Mouse (Mus musculus) intestine, embryonic 14.5 days (tissue): ENCODE measurements around the gene Desi2. TPM values are rescaled to one million over a fixed set of nuclear protein-coding genes. Genes with fewer than 3 reads are reported as not detected.
"Not testable (repeated sequence)": the region's sequence is repeated elsewhere in the genome, so short reads cannot be mapped to it uniquely, and the experiment has no call there.

Experiments used
- ATAC-seq: fragments of 200-750 bp; cut with Nextera tagmentation; replicated peaks from 2 replicates; pipeline ENCODE4 v1.8.0; 2017; ENCODE audit warnings: low read depth, moderate number of reproducible peaks, moderate TSS enrichment, moderate library complexity; ENCODE audit not compliant: low FRiP score, low TSS enrichment
- DNase-seq: peaks from one replicate; pipeline ENCODE4 v3.0.0-alpha.2; 2018; ENCODE audit warnings: low spot score
- H3K27ac ChIP-seq: fragments of 300-500 bp; sonication (generic); 2 replicates; pipeline ENCODE4 v1.5.1; 2014; ENCODE audit warnings: low read depth, mild to moderate bottlenecking, control low read depth
- H3K27me3 ChIP-seq: fragments of 300-500 bp; sonication (generic); replicated peaks from 2 replicates; pipeline ENCODE4 v1.6.1; 2014; ENCODE audit warnings: low read length, control low read depth; ENCODE audit not compliant: control insufficient read depth, insufficient read depth
- H3K36me3 ChIP-seq: fragments of 300-500 bp; sonication (generic); 2 replicates; pipeline ENCODE4 v1.6.1; 2014; ENCODE audit warnings: low read length, control low read depth; ENCODE audit not compliant: control insufficient read depth, insufficient read depth
- H3K4me1 ChIP-seq: fragments of 300-500 bp; sonication (generic); replicated peaks from 2 replicates; pipeline ENCODE4 v1.6.1; 2014; ENCODE audit warnings: low read length, control low read depth, mixed read lengths; ENCODE audit not compliant: control insufficient read depth, insufficient read depth
- H3K4me2 ChIP-seq: fragments of 300-500 bp; sonication (generic); 2 replicates; pipeline ENCODE4 v1.6.1; 2014; ENCODE audit warnings: low read length
- H3K4me3 ChIP-seq: fragments of 300-500 bp; sonication (generic); 2 replicates; pipeline ENCODE4 v1.5.1; 2014; ENCODE audit warnings: low read depth, low read length, control low read depth, mixed read lengths
- H3K9ac ChIP-seq: fragments of 300-500 bp; sonication (generic); 2 replicates; pipeline ENCODE4 v1.6.1; 2014; ENCODE audit warnings: mild to moderate bottlenecking, low read length
- H3K9me3 ChIP-seq: fragments of 300-500 bp; sonication (generic); 2 replicates; pipeline ENCODE4 v1.6.1; 2016; ENCODE audit warnings: low read length, control low read depth; ENCODE audit not compliant: control insufficient read depth
- WGBS: fragments of 180-500 bp; shearing (Covaris S2); extraction: QIAGEN DNeasy Blood & Tissue Kit; methylation state at CpG from one replicate; pipeline ENCODE4 v1.1.7; 2014; 5-methylcytosine and 5-hydroxymethylcytosine counted together
- polyA plus RNA-seq: library from polyadenylated mRNA; unstranded; fragments of >200 nt; fragmentation: Nextera tagmentation; extraction: Ambion mirVana; gene quantifications from 2 replicates; pipeline ENCODE4 v1.2.1, GENCODE M21; 2014

Gene Desi2
- polyA plus RNA-seq, 1 experiment from 2014 or later: 23.4 TPM

DNA sequence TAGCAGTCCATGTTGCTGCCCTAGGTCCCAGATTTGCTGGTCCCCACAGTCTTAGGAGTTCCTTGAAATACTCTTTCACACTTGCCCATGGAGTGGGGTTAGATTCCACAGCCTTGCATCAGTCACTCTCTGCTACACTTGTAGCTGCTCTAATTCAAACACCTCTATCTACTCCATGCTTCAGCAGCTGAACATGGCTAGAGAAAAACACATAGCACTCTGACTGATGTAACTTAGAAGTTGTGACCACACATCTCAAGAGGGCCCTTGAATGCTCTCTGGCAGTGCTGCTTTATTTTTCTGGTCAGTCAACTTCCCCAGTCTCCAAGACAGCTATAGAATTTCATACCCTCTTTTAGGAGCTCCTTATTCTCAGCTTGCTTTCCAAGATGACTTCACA is 22.7 kb downstream of the Desi2 start:
- DNase-seq: no peak
- no peaks in the 10 kb centered on the region for H3K36me3 ChIP-seq
- H3K9me3 ChIP-seq: no peaks in the 10 kb centered on the region
- no peak overlapping the region for H3K4me2 ChIP-seq
- no peaks in the 10 kb centered on the region for H3K4me1 ChIP-seq
- no peaks in the 10 kb centered on the region for H3K27me3 ChIP-seq
- no peak overlapping the region for H3K9ac ChIP-seq
- H3K4me3 ChIP-seq: no peak overlapping the region
- no peak overlapping the region for H3K27ac ChIP-seq
- no peak for ATAC-seq

DNA sequence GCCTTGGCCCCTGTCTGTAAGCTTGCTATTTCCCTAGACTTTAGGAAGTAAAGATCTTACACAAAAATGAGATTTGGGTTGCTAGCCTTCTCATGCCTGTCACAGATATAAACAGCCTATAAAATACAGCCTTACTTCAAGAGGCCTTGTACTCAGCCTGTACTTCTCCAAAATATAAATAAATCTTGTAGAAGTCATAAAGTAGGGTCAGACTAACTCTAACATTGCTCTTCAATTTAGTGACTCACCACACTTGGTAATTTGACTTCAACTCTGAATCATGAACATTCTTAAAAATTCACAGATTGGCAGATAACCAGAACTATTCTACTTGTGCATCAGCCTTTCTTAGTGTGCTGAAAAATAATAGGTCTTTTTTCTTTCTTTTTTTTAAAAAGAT is 29.9 kb downstream of the Desi2 start:
- DNase-seq (no peak), ATAC-seq (no peak)
- no peak overlapping the region for H3K27ac ChIP-seq
- no peaks in the 10 kb centered on the region for H3K27me3 ChIP-seq
- H3K36me3 ChIP-seq: no peaks in the 10 kb centered on the region
- no peaks in the 10 kb centered on the region; the same call in 1 of the 2 replicates for H3K4me1 ChIP-seq
- no peak overlapping the region for H3K4me2 ChIP-seq
- no peak overlapping the region for H3K9ac ChIP-seq
- no peaks in the 10 kb centered on the region for H3K9me3 ChIP-seq
- H3K4me3 ChIP-seq: no peak overlapping the region

DNA sequence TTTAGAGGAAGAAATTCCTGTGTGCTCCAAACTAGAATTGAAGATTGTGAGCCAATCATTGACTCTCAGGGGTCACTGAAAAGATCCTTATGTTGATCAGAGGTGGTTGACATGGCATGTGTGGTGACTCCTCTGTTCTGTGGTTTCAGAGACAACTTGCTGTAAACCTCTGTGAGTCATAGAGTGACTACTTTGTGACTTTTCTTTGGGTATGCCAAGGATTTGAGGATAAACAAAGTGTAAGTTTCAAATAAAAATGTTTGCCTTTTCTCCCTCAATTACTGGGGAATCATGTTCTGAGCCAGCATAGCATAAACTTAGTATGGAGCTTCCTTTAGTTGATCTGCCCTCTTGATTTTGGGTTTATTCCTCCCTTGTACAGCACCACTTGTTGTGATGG is 31.1 kb downstream of the Desi2 start:
- Histone ChIP-seq H3K27me3 (no peaks in the 10 kb centered on the region), H3K27ac (no peak overlapping the region), H3K4me3 (no peak overlapping the region), H3K4me1 (no peaks in the 10 kb centered on the region; the same call in 1 of the 2 replicates), H3K4me2 (no peak overlapping the region), H3K9me3 (no peaks in the 10 kb centered on the region), H3K9ac (no peak overlapping the region), H3K36me3 (no peaks in the 10 kb centered on the region)
- ATAC-seq (no peak), DNase-seq (no peak)

DNA sequence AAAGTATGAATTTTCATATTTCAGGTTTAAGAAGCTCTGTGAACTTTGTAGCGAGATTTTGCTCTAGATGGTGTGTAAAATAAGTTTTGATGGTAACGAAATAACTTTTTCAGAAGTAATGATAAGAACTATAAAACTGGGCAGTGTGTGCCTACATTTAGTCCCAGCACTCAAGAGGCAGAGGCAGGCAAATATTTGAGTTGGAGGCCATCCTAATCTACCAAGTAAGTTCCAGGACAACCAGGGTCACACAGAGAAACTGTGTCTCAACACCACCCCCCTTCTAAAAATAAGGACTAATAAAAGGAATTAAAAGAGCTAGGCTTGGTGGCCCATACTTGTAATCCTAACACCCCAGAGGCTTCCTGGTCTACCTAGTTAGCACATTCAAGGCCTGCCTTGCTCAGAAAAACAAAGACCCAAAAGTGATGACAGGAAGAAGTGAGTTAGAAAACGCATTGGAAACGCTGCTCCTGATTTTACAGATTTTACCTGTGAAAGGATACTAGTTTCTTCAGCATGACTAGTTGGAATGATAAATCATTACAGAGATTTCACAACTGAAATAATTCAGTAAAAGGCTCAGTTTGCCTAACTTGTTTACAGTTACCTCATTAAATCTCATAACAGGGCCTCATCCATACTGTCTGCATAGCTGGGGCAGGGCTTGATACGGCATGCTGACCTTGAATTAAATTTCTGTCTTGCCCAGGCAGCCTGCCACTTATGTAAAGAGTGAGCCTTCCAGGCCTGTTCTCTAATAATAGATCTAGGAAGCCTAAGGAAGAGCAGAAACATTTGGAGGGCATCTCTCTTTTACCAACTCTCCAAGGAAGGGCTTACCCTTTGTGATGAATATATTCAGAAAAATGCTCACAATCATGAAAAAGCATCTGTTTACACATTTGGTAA is 32.2 kb downstream of the Desi2 start:
- DNase-seq (no peak), ATAC-seq (no peak)
- Histone ChIP-seq H3K4me3 (no peak overlapping the region), H3K9me3 (peaks cover under 1% of the 10 kb centered on the region; the same call in 1 of the 2 replicates), H3K27ac (no peak overlapping the region), H3K36me3 (no peaks in the 10 kb centered on the region), H3K4me1 (no peaks in the 10 kb centered on the region; the same call in 1 of the 2 replicates), H3K27me3 (no peaks in the 10 kb centered on the region), H3K9ac (no peak overlapping the region), H3K4me2 (no peak overlapping the region)
- WGBS: 67% methylated on average over 5 of the region's 5 CpGs

DNA sequence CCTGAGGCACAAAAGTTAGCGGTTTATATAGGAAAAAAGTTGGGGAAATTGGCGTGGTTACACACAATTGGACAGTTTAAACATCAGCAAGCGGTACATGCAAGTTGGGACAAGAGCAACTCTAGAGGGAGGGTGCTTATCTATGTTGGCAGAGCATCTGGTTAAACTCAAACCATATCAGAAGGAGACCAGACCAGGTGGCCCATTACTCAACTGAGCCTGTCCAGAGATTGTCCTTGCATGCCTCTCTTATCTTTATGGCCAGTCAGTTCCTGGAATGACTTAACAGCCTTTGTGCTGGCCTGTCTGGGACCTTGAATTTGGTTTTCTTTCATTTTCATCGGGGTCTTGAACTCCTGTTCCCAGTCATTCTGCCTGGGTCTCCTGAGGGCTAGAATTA is 41.7 kb downstream of the Desi2 start:
- not testable (repeated sequence) for ATAC-seq, H3K27ac ChIP-seq, H3K9ac ChIP-seq, H3K4me2 ChIP-seq, H3K36me3 ChIP-seq, H3K27me3 ChIP-seq, H3K4me3 ChIP-seq, H3K4me1 ChIP-seq, DNase-seq
- H3K9me3 ChIP-seq: peaks cover 34% of the 10 kb centered on the region
- 91% methylated on average over 4 of the region's 4 CpGs for WGBS

DNA sequence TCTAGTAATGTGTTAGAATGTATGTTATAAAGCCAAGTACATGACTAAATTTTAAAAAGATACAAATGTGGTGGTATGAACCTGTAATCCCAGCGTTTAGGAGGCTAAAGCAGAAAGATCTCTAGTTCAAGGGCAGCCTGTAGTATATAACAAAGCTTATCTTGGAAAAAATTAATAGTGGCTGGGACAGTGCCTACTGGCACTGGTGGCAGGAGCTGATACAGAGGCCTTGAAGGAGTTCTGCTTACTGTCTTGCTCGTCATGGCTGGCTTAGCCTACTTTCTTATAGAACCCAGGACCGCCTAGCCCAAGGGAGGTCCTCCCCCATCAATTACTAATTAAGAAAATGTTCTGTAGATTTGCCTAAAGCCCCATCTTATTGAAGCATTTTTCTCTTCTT is 46.9 kb downstream of the Desi2 start:
- Histone ChIP-seq H3K9me3 (0 out of 2 replicates have a peak, but pooled peaks cover under 1% of the 10 kb centered on the region), H3K27me3 (no peaks in the 10 kb centered on the region), H3K36me3 (no peaks in the 10 kb centered on the region), H3K4me3 (no peak overlapping the region), H3K9ac (no peak overlapping the region), H3K4me1 (0 out of 2 replicates have a peak, but pooled peaks cover 3% of the 10 kb centered on the region), H3K4me2 (no peak overlapping the region), H3K27ac (no peak overlapping the region)
- DNase-seq (no peak), ATAC-seq (no peak)
- 85% methylated on average over 3 of the region's 3 CpGs for WGBS

DNA sequence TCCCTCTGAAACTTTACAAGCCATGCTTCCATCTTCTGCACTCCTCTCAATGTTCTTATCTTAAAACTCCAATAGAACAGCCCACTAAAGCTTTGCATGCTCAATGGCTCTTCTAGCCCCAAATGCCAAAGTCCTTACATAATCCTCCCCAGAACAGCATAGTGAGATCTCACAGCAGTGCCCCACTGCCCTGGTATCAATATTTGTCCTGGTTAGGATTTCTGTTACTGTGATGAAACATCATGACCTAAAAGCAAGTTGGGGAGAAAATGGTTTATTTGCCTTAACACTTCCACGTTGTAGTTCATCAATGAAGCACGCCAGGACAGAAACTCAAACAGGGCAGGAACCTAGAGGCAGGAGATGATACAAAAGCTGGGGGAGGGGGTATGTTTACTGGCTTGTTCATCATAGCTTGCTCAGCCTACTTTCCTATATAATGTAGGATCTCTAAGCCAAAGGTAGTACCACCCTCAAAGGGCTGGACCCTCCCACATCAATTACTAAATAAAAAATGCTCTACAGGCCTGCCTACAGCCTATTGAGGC is 48.8 kb downstream of the Desi2 start:
- H3K9ac ChIP-seq: no peak overlapping the region
- WGBS: 58% methylated on average over 2 of the region's 2 CpGs
- no peak overlapping the region for H3K4me2 ChIP-seq

DNA sequence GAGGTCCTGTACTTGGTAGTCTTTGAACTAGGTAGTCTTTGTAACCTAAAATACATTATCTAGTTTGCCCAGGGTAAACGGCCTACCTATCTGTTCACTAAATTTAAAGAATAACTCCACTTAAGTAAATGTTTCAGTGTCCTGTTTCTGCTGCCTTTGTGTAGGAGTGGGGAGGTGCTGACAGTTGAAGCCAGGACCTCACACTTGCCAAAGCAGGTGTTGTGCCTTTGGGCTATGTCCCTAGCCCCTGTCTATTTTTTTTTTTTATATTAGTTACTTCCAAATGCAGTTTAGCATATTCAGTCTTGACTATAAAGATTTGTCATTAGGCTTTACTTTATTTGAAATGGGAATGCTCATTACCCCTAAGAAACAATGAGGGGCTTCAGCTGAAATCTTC is 51.5 kb downstream of the Desi2 start:
- ATAC-seq (no peak), DNase-seq (no peak)
- no peak overlapping the region for H3K4me3 ChIP-seq
- no peak overlapping the region for H3K27ac ChIP-seq
- 0 out of 2 replicates have a peak, but pooled peaks cover 3% of the 10 kb centered on the region for H3K4me1 ChIP-seq
- H3K9me3 ChIP-seq: no peaks in the 10 kb centered on the region
- H3K9ac ChIP-seq: no peak overlapping the region
- WGBS: 78% methylated on average over 1 of the region's 1 CpGs
- H3K27me3 ChIP-seq: no peaks in the 10 kb centered on the region
- H3K4me2 ChIP-seq: no peak overlapping the region
- peaks cover 3% of the 10 kb centered on the region; the same call in 1 of the 2 replicates for H3K36me3 ChIP-seq

More for the DNA sequence above, 48.8 kb downstream of the Desi2 start:
- Histone ChIP-seq H3K36me3 (no peaks in the 10 kb centered on the region), H3K27ac (no peak overlapping the region), H3K4me1 (0 out of 2 replicates have a peak, but pooled peaks cover 3% of the 10 kb centered on the region), H3K9me3 (no peaks in the 10 kb centered on the region), H3K4me3 (no peak overlapping the region), H3K27me3 (no peaks in the 10 kb centered on the region)
- no peak for ATAC-seq
- no peak for DNase-seq
